Mouse (Mus musculus) liver, embryonic 14.5 days (tissue): Measurements from ENCODE around the gene Lmntd1. TPM values are rescaled to one million over a fixed set of nuclear protein-coding genes. Genes with fewer than 3 reads are reported as not detected.

ENCODE experiments used
- ATAC-seq: fragments of 200-750 bp; cut with Nextera tagmentation; 2 replicates; pipeline ENCODE4 v1.8.0; 2017; ENCODE audit warnings: moderate number of reproducible peaks, mild to moderate bottlenecking, moderate library complexity; ENCODE audit not compliant: insufficient read depth
- DNase-seq, 3 experiments: peaks; one replicate each; pipeline ENCODE4 v3.0.0-alpha.2; 2012 to 2013; ENCODE audit warnings: low read depth in 3 of 3, low spot score in 3 of 3
- H3K27ac ChIP-seq: fragments of 300-500 bp; sonication (generic); 2 replicates; pipeline ENCODE4 v1.5.1; 2014; ENCODE audit warnings: moderate library complexity, mild to moderate bottlenecking, control low read depth, inconsistent platforms
- H3K27me3 ChIP-seq: fragments of 300-500 bp; sonication (generic); 2 replicates; pipeline ENCODE4 v1.6.1; 2014; ENCODE audit warnings: mild to moderate bottlenecking, low read length, moderate library complexity; ENCODE audit not compliant: control insufficient read depth, insufficient read depth
- H3K36me3 ChIP-seq: fragments of 300-500 bp; sonication (generic); replicated peaks from 2 replicates; pipeline ENCODE4 v1.6.1; 2014; ENCODE audit warnings: low read depth; ENCODE audit not compliant: control insufficient read depth, insufficient read depth
- H3K4me1 ChIP-seq, 2 experiments: fragments of 200-500 bp in 1 of 2; fragments of 300-500 bp in 1 of 2; sonication (generic) in 1 of 2; replicated peaks; 2 replicates each; pipeline ENCODE4 v1.6.1; 2012 to 2014; ENCODE audit warnings: antibody characterized with exemption in 1 of 2, inconsistent platforms in 1 of 2, low read length in 1 of 2; ENCODE audit not compliant: control insufficient read depth in 2 of 2, insufficient read depth in 2 of 2
- H3K4me2 ChIP-seq: fragments of 300-500 bp; sonication (generic); 2 replicates; pipeline ENCODE4 v1.6.1; 2014; ENCODE audit warnings: low read depth, mild to moderate bottlenecking, control low read depth, moderate library complexity
- H3K4me3 ChIP-seq, 2 experiments: fragments of 200-500 bp in 1 of 2; fragments of 300-500 bp in 1 of 2; sonication (generic) in 1 of 2; 2 replicates each; pipeline ENCODE4 v1.5.1; 2012 to 2014; ENCODE audit warnings: low read depth in 2 of 2, low read length in 2 of 2, mild to moderate bottlenecking in 2 of 2, control low read depth in 1 of 2, inconsistent platforms in 1 of 2, moderate library complexity in 1 of 2; ENCODE audit not compliant: insufficient read depth in 1 of 2
- H3K9ac ChIP-seq: fragments of 300-500 bp; sonication (generic); replicated peaks from 2 replicates; pipeline ENCODE4 v1.6.1; 2014; ENCODE audit warnings: mild to moderate bottlenecking, control low read depth, moderate library complexity
- H3K9me3 ChIP-seq: fragments of 300-500 bp; sonication (generic); 2 replicates; pipeline ENCODE4 v1.6.1; 2016; ENCODE audit warnings: low read length, mixed read lengths; ENCODE audit not compliant: control insufficient read depth
- CTCF ChIP-seq: IDR thresholded peaks from 2 replicates; pipeline ENCODE4 v1.5.1; 2016; ENCODE audit warnings: antibody characterized with exemption, low read depth, control low read depth
- EP300 ChIP-seq: IDR thresholded peaks from 2 replicates; pipeline ENCODE4 v1.6.1; 2016; ENCODE audit warnings: antibody characterized with exemption, low read depth
- WGBS: fragments of 180-500 bp; shearing (Covaris S2); extraction: QIAGEN DNeasy Blood & Tissue Kit; methylation state at CpG from one replicate; pipeline ENCODE4 v1.1.7; 2014; ENCODE audit not compliant: insufficient replicate concordance; 5-methylcytosine and 5-hydroxymethylcytosine counted together
- polyA plus RNA-seq, 2 experiments: library from polyadenylated mRNA; depleted of rRNA in 1 of 2; stranded (reverse) in 1 of 2; unstranded in 1 of 2; fragments of >200 nt; fragmentation: Nextera tagmentation in 1 of 2; extraction: Ambion mirVana in 1 of 2; gene quantifications; 2 replicates each; pipeline versions ENCODE4 v1.2.1 to v1.2.3; 2012 to 2014

Lmntd1 gene
- polyA plus RNA-seq, 2 experiments, result 0.02 TPM; not detected in 1

DNA sequence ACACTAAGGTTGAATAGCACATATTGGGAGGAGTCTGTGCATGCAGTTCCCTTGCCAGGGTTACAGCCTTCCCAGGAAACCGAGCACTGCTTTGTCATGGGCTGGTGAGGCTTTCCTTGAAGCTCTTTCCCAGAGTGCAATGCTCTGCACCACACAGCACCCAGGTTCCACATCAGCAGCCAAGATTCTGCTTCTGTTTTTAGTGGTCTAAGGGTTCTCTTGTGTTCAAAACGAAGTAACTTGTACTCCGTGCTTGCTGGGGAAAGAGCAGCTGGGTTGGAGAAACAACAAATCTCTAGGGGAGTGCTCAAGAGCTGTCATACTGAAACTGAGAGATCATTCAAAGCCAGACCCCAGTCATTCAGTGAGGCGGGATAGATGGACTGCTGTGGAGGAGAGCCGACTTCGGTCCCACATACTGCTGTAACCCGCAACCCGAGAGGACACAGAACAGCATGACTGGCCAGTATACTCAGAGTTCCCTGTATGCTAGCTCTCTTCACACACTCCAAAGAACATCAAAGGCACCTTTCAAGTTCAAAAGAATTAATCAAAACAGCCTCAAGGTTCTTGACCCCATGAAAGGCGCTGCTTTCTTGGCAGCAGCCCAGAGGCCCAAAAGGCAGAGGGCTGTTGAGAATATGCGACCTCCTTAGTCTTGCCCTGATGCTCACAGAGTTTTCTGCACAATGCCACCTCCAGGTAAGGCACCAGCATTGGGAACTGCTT is 35.5 kb downstream of the Lmntd1 start:
- no peak overlapping the region for H3K4me3 ChIP-seq
- no peak overlapping the region for H3K27ac ChIP-seq
- no peak overlapping the region for H3K9ac ChIP-seq
- no peaks in the 10 kb centered on the region for H3K9me3 ChIP-seq
- ATAC-seq, result no peak
- no peaks in the 10 kb centered on the region for H3K36me3 ChIP-seq
- DNase-seq, result no peak
- no peaks in the 10 kb centered on the region for H3K27me3 ChIP-seq
- H3K4me1 ChIP-seq, result peaks cover 0 to 3% of the 10 kb centered on the region in 2 experiments; a peak in 1 of 4 replicates
- no peak for TF ChIP-seq CTCF
- TF ChIP-seq EP300, result no peak
- no peak overlapping the region for H3K4me2 ChIP-seq
- 63% methylated on average over 10 of the region's 10 CpGs for WGBS

DNA sequence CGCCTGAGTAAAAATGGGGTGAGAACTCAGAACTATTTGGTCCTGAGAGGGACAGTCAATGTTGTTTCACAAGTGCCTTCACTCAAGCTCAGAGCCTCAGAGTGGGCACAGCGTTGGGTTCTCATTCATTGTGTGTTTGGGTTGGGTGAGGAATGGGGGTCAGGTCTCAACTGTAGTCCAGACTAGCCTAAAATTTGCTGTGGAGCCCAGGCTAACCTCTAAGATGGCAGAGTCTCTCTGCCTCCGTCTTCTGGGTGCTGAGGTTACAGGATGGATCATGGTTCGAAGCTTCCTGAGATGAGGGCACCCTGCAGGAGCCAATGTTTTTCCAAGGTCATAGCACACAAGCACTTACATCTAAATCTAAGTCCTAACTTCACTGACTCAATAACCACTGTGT is 37.4 kb downstream of the Lmntd1 start:
- no peak for ATAC-seq
- Histone ChIP-seq H3K27ac (no peak overlapping the region), H3K4me3 (no peak overlapping the region), H3K4me1 (peaks cover 0 to 1% of the 10 kb centered on the region in 2 experiments; a peak in 1 of 4 replicates), H3K4me2 (no peak overlapping the region), H3K36me3 (no peaks in the 10 kb centered on the region), H3K9me3 (no peaks in the 10 kb centered on the region), H3K27me3 (no peaks in the 10 kb centered on the region), H3K9ac (no peak overlapping the region)
- TF ChIP-seq CTCF (no peak), EP300 (no peak)
- DNase-seq, result no peak
- whole genome bisulfite sequencing, result 58% methylated on average over 4 of the region's 4 CpGs

DNA sequence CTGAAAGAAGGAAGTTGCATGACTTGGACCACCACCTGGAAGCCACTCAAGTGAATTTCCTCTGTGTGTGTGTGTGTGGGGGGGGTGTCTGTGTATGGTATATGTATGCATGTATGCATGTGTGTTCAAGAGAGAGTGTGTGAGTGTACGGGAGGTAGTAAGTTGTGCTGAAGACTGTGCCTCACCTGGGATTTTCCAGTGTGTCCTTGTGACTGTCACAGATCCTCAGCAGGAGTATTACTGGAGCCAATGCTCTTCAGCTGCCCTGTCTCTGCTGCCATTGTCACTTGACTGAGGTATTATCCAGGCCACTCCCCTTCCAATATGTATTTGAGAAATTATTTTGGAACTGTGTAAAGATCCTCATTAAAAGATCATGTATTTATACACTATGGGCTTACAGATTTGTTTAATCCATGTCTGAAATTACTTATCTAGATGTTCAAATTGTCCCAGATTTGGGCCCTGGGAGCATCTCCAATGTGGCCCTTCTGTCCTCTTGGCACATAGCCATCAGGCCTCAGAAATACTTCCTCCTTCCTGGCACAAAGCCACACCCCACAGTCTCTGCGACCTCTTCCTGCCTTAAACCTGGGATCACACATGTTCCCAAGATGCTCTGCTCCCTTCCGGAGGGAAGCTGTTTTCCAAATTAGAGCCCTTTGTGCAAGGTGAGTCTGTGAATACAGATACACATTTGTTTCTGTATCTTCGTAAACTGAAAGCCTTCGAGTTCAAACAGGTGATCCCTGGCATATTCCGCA is 40.7 kb downstream of the Lmntd1 start:
- ATAC-seq (no peak), DNase-seq (no peak)
- Histone ChIP-seq H3K4me3 (no peak overlapping the region), H3K9me3 (no peaks in the 10 kb centered on the region), H3K4me2 (no peak overlapping the region), H3K4me1 (no peaks in the 10 kb centered on the region), H3K36me3 (no peaks in the 10 kb centered on the region), H3K27me3 (no peaks in the 10 kb centered on the region), H3K27ac (no peak overlapping the region), H3K9ac (no peak overlapping the region)
- WGBS, result 64% methylated on average over 6 of the region's 6 CpGs
- no peak for TF ChIP-seq EP300
- no peak for TF ChIP-seq CTCF

DNA sequence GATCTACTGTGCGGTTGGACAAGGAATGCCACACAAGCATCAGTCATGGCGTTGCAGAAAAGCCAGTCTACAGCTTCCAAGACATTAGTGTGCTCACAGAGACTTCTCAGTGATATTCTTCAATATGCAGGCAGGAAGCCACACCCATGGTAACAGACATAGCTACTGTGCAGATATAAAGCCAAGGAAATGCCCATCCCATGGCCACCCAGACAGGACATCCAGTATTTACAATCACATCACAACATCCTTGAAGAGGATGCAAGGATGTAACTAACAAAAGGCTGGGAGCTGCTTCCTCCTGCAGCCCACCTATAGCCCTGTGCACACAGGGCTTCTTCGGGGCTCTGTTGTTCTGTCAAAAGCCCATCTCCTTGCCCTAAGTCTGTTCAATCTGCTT is 45.4 kb downstream of the Lmntd1 start:
- Histone ChIP-seq H3K27me3 (no peaks in the 10 kb centered on the region), H3K36me3 (no peaks in the 10 kb centered on the region), H3K27ac (no peak overlapping the region), H3K4me1 (0 out of 4 replicates have a peak, but pooled peaks cover 0 to 2% of the 10 kb centered on the region in 2 experiments), H3K4me2 (no peak overlapping the region), H3K4me3 (no peak overlapping the region), H3K9ac (no peak overlapping the region), H3K9me3 (no peaks in the 10 kb centered on the region)
- ATAC-seq, result no peak
- WGBS, result 61% methylated on average over 3 of the region's 3 CpGs
- no peak for DNase-seq
- no peak for TF ChIP-seq EP300
- no peak for TF ChIP-seq CTCF

DNA sequence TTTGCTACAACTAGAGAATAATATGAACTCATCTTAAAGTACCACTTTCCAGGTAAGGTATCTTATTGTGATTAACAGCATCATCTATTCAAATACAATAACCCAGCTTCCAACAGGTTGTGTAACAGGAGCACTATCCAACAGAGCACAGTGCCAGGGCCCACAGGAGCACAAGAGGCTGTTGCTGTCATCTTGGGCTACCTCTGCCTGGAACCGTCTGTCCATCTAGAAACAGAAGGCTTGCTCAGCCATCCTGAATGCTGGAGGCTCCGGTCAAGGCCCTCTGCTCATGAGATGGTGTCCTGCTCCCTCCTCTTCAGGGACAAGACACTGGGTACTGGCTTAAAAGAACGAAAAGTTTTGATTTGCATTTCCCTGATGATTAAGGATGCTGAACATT is 46.3 kb downstream of the Lmntd1 start:
- ATAC-seq, result no peak
- Histone ChIP-seq H3K9ac (no peak overlapping the region), H3K4me3 (no peak overlapping the region), H3K27ac (no peak overlapping the region), H3K4me2 (no peak overlapping the region), H3K27me3 (no peaks in the 10 kb centered on the region), H3K36me3 (no peaks in the 10 kb centered on the region), H3K4me1 (0 out of 4 replicates have a peak, but pooled peaks cover 0 to 2% of the 10 kb centered on the region in 2 experiments), H3K9me3 (no peaks in the 10 kb centered on the region)
- DNase-seq, result no peak
- TF ChIP-seq EP300, result no peak
- TF ChIP-seq CTCF, result no peak
- WGBS, result 51% methylated on average over 3 of the region's 3 CpGs
